Comparison of ENCODE assay signal across 11 mouse cellular contexts in genomic region chr10:128920736-128921161, GRCm38 (mm10). TPM values are rescaled to one million over a fixed set of nuclear protein-coding genes. Genes with fewer than 3 reads are reported as not detected.
DNase-seq lines count a peak whose midpoint lies in the region; ATAC-seq lines count a peak whose summit lies in the region.
"Had no signal": no experiment of that assay in that cellular context is flagged by ENCODE, and none has a peak within 500 bp of the region (broad histone marks: within the 10 kb centered on the region; RNA-seq: fewer than 3 reads in every experiment).

No protein-coding gene starts in this region.

- H3K4me2 ChIP-seq in hindbrain, embryonic 14.5 days (replicated peaks), result no peak overlapping the region
- H3K4me2 ChIP-seq in embryonic facial prominence, embryonic 12.5 days (replicated peaks), result no peak overlapping the region

- WGBS in hindbrain, embryonic 14.5 days, result 80% methylated on average over 3 of the region's 3 CpGs
- WGBS in hindbrain, embryonic 10.5 days, result 69% methylated on average over 3 of the region's 3 CpGs
- 33% methylated on average over 3 of the region's 3 CpGs for WGBS in embryonic facial prominence, embryonic 12.5 days

- H3K27ac ChIP-seq in hindbrain, embryonic 14.5 days, result 0 out of 2 replicates have a peak overlapping the region, but pooled peaks have one; percentile 7
- no peak overlapping the region for H3K27ac ChIP-seq in hindbrain, embryonic 10.5 days
- H3K27ac ChIP-seq in embryonic facial prominence, embryonic 12.5 days, result peak overlapping the region; percentile 69; the same call in 1 of the 2 replicates
- H3K27ac ChIP-seq: macrophage had no signal

- H3K9ac ChIP-seq in hindbrain, embryonic 14.5 days, result no peak overlapping the region
- no peak overlapping the region for H3K9ac ChIP-seq in embryonic facial prominence, embryonic 12.5 days

- H3K9me3 ChIP-seq in hindbrain, embryonic 14.5 days (ENCODE audit: control insufficient read depth, low read length), result no peaks in the 10 kb centered on the region
- H3K9me3 ChIP-seq in hindbrain, embryonic 10.5 days, result no peaks in the 10 kb centered on the region
- no peaks in the 10 kb centered on the region for H3K9me3 ChIP-seq in embryonic facial prominence, embryonic 12.5 days

- no peak overlapping the region for H3K4me3 ChIP-seq in hindbrain, embryonic 14.5 days (replicated peaks; ENCODE audit: low read length)
- no peak overlapping the region for H3K4me3 ChIP-seq in hindbrain, embryonic 10.5 days
- no peak overlapping the region for H3K4me3 ChIP-seq in embryonic facial prominence, embryonic 12.5 days

- no peak for ATAC-seq in hindbrain, embryonic 14.5 days (ENCODE audit: low FRiP score)
- no peak for ATAC-seq in embryonic facial prominence, embryonic 12.5 days (ENCODE audit: insufficient number of reproducible peaks, insufficient read depth, low FRiP score, low TSS enrichment)

- H3K36me3 ChIP-seq in hindbrain, embryonic 14.5 days (replicated peaks; ENCODE audit: control insufficient read depth, insufficient read depth), result peaks cover 15% of the 10 kb centered on the region; the same call in 1 of the 2 replicates
- peaks cover 30% of the 10 kb centered on the region for H3K36me3 ChIP-seq in hindbrain, embryonic 10.5 days
- peaks cover 27% of the 10 kb centered on the region for H3K36me3 ChIP-seq in embryonic facial prominence, embryonic 12.5 days

- peaks cover 33% of the 10 kb centered on the region for H3K4me1 ChIP-seq in hindbrain, embryonic 14.5 days (replicated peaks; ENCODE audit: control insufficient read depth, insufficient read depth, low read length)
- H3K4me1 ChIP-seq in hindbrain, embryonic 10.5 days (replicated peaks), result peaks cover 60% of the 10 kb centered on the region
- H3K4me1 ChIP-seq in embryonic facial prominence, embryonic 12.5 days, result peaks cover 35% of the 10 kb centered on the region

- no peaks in the 10 kb centered on the region for H3K27me3 ChIP-seq in hindbrain, embryonic 14.5 days (ENCODE audit: control insufficient read depth, insufficient read depth, low read length)
- H3K27me3 ChIP-seq in hindbrain, embryonic 10.5 days (ENCODE audit: insufficient read depth, poor library complexity, severe bottlenecking), result no peaks in the 10 kb centered on the region
- no peaks in the 10 kb centered on the region for H3K27me3 ChIP-seq in embryonic facial prominence, embryonic 12.5 days

- no peak for DNase-seq in hindbrain, embryonic 14.5 days (ENCODE audit: low spot score)
- no peak for DNase-seq in hindbrain, embryonic 10.5 days (ENCODE audit: low spot score)
- DNase-seq in NIH3T3 (ENCODE audit: low read depth), result peak; percentile 72
- DNase-seq in kidney, adult 8-10 months, result peak; percentile 53 to 77
- DNase-seq in spleen, postnatal 10 days (ENCODE audit: low spot score in 2 of 2), result no peak
- DNase-seq in ovary, postnatal 36 days (ENCODE audit: low spot score), result no peak
- no peak for DNase-seq in spleen, adult 12 weeks (ENCODE audit: low spot score)
- DNase-seq: cerebellum, adult 11 months; thymus, adult 2 months had no signal

RNA-seq across cellular contexts. Expression of gene Rdh5, which starts 1.9 kb away (rescaled TPM):
- polyA plus RNA-seq in hindbrain, embryonic 14.5 days (2014; fragmentation: Nextera tagmentation; extraction: Ambion mirVana), result 17.6 and 20.4 TPM in 2 replicates
- polyA plus RNA-seq in hindbrain, embryonic 10.5 days (2016; fragmentation: Nextera tagmentation; extraction: Ambion mirVana), result 15.8 and 18.7 TPM in 2 replicates
- polyA plus RNA-seq in embryonic facial prominence, embryonic 12.5 days (2016; fragmentation: Nextera tagmentation; extraction: Ambion mirVana), result 14.2 and 14.7 TPM in 2 replicates

RNA-seq across cellular contexts. Expression of gene Bloc1s1, which starts 3.1 kb away (rescaled TPM):
- 228 and 269 TPM in 2 replicates for polyA plus RNA-seq in hindbrain, embryonic 14.5 days (2014; fragmentation: Nextera tagmentation; extraction: Ambion mirVana)
- polyA plus RNA-seq in hindbrain, embryonic 10.5 days (2016; fragmentation: Nextera tagmentation; extraction: Ambion mirVana), result 229 and 285 TPM in 2 replicates
- polyA plus RNA-seq in embryonic facial prominence, embryonic 12.5 days (2016; fragmentation: Nextera tagmentation; extraction: Ambion mirVana), result 210 and 215 TPM in 2 replicates

RNA-seq across cellular contexts. Expression of gene Itga7, which starts 12.9 kb away (rescaled TPM):
- polyA plus RNA-seq in hindbrain, embryonic 14.5 days (2014; fragmentation: Nextera tagmentation; extraction: Ambion mirVana), result 6.2 and 7.2 TPM in 2 replicates
- polyA plus RNA-seq in hindbrain, embryonic 10.5 days (2016; fragmentation: Nextera tagmentation; extraction: Ambion mirVana), result 3.7 and 4.0 TPM in 2 replicates
- 5.2 TPM in 2 replicates for polyA plus RNA-seq in embryonic facial prominence, embryonic 12.5 days (2016; fragmentation: Nextera tagmentation; extraction: Ambion mirVana)
- polyA plus RNA-seq: macrophage had no signal

RNA-seq across cellular contexts. Expression of gene Cd63, which starts 20.0 kb away (rescaled TPM):
- polyA plus RNA-seq in hindbrain, embryonic 14.5 days (2014; fragmentation: Nextera tagmentation; extraction: Ambion mirVana), result 215 and 239 TPM in 2 replicates
- polyA plus RNA-seq in hindbrain, embryonic 10.5 days (2016; fragmentation: Nextera tagmentation; extraction: Ambion mirVana), result 240 and 253 TPM in 2 replicates
- 459 and 465 TPM in 2 replicates for polyA plus RNA-seq in embryonic facial prominence, embryonic 12.5 days (2016; fragmentation: Nextera tagmentation; extraction: Ambion mirVana)

RNA-seq across cellular contexts. Expression of gene Gdf11, which starts 29.2 kb away (rescaled TPM):
- polyA plus RNA-seq in hindbrain, embryonic 14.5 days (2014; fragmentation: Nextera tagmentation; extraction: Ambion mirVana), result 5.9 and 6.7 TPM in 2 replicates
- 8.9 and 11.1 TPM in 2 replicates for polyA plus RNA-seq in hindbrain, embryonic 10.5 days (2016; fragmentation: Nextera tagmentation; extraction: Ambion mirVana)
- 10.8 and 11.9 TPM in 2 replicates for polyA plus RNA-seq in embryonic facial prominence, embryonic 12.5 days (2016; fragmentation: Nextera tagmentation; extraction: Ambion mirVana)

Comparison
In these comparisons a context has a peak if more than half of its experiments do, and no peak if none do; other contexts are left out.
1. DNase-seq: peak in NIH3T3 (single experiment) and kidney, adult 8-10 months (2 of 2); none in hindbrain, embryonic 14.5 days (single experiment), hindbrain, embryonic 10.5 days (single experiment), spleen, postnatal 10 days (0 of 2), ovary, postnatal 36 days (single experiment) and spleen, adult 12 weeks (single experiment).